Mouse (Mus musculus): ENCODE data around the gene Gm8005.
"Not testable (repeated sequence)": the region's sequence is repeated elsewhere in the genome, so short reads cannot be mapped to it uniquely, and the experiment has no call there.

DNA sequence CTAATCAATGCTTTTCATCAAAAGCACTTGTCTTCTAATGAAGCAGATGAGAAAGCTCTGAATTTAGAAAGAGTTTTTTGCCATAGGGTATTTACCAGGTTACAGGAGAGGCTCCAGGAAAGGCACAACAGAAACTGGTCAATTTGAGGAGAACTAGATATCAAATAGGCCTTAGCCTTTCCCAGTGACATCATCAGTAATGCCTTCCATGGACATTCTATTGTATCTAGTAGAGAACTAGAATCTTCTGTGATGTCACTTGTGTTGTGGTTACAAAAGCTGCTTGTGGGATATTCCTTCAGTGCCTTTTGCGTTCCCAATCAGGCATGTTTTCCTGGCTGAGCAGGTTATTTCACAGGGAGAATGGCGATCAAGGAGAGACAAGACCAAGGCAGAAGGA is 24.1 kb upstream of the Gm8005 start, which contains the start of gene Gm8011:
- TF ChIP-seq CTCF (IDR thresholded peaks at IDR 0.05; ENCODE audit: borderline replicate concordance, insufficient read depth, low read depth, low read length); POLR2A (IDR thresholded peaks at IDR 0.05; ENCODE audit: borderline replicate concordance, insufficient read depth, low read length): not testable (repeated sequence)

All from cerebellum, adult 2 months (tissue).